Mouse (Mus musculus): ENCODE measurements around the gene Arhgef3. TPM values are rescaled to one million over a fixed set of nuclear protein-coding genes. Genes with fewer than 3 reads are reported as not detected.

The Arhgef3 gene
- polyA plus RNA-seq, 1 experiment: 48.5 TPM

GRCm38 (mm10) chr14:27229441-27230147, 114.9 kb downstream of the Arhgef3 start:
- Histone ChIP-seq H3K4me3 (replicated peaks; ENCODE audit: extremely low read depth, low read depth, low read length) (no peak overlapping the region), H3K4me1 (ENCODE audit: control insufficient read depth, insufficient read depth, low read length) (peaks cover 29% of the 10 kb centered on the region)
- WGBS: 38% methylated on average over 16 of the region's 16 CpGs
- no peak for TF ChIP-seq CTCF (IDR thresholded peaks at IDR 0.05; ENCODE audit: insufficient read depth, low read length)
- TF ChIP-seq POLR2A (IDR thresholded peaks at IDR 0.05; ENCODE audit: borderline replicate concordance, extremely low read depth, low read depth, low read length): no peak
- DNase-seq: no peak

GRCm38 (mm10) chr14:27230262-27231022, 115.7 kb downstream of the Arhgef3 start:
- Histone ChIP-seq H3K4me3 (replicated peaks; ENCODE audit: extremely low read depth, low read depth, low read length) (no peak overlapping the region), H3K4me1 (ENCODE audit: control insufficient read depth, insufficient read depth, low read length) (peaks cover 34% of the 10 kb centered on the region)
- no peak for TF ChIP-seq CTCF (IDR thresholded peaks at IDR 0.05; ENCODE audit: insufficient read depth, low read length)
- TF ChIP-seq POLR2A (IDR thresholded peaks at IDR 0.05; ENCODE audit: borderline replicate concordance, extremely low read depth, low read depth, low read length): peak; percentile 40; the same call in 1 of the 2 replicates
- 11% methylated on average over 18 of the region's 18 CpGs for WGBS
- peak; percentile 43 for DNase-seq

- no peak for TF ChIP-seq CTCF (IDR thresholded peaks at IDR 0.05; ENCODE audit: insufficient read depth, low read length)
- no peak for TF ChIP-seq POLR2A (IDR thresholded peaks at IDR 0.05; ENCODE audit: borderline replicate concordance, extremely low read depth, low read depth, low read length)
- no peak overlapping the region for H3K4me3 ChIP-seq (replicated peaks; ENCODE audit: extremely low read depth, low read depth, low read length)
- WGBS: 60% methylated on average over 8 of the region's 8 CpGs
- H3K4me1 ChIP-seq (ENCODE audit: control insufficient read depth, insufficient read depth, low read length): peaks cover 37% of the 10 kb centered on the region
- no peak for DNase-seq
These were observed 116.8 kb downstream of the Arhgef3 start for GRCm38 (mm10) chr14:27231506-27231905.

GRCm38 (mm10) chr14:27231974-27232780, 117.5 kb downstream of the Arhgef3 start:
- 64% methylated on average over 25 of the region's 25 CpGs for WGBS
- peaks cover 37% of the 10 kb centered on the region for H3K4me1 ChIP-seq (ENCODE audit: control insufficient read depth, insufficient read depth, low read length)
- H3K4me3 ChIP-seq (replicated peaks; ENCODE audit: extremely low read depth, low read depth, low read length): no peak overlapping the region
- no peak for DNase-seq
- TF ChIP-seq POLR2A (IDR thresholded peaks at IDR 0.05; ENCODE audit: borderline replicate concordance, extremely low read depth, low read depth, low read length) (no peak), CTCF (IDR thresholded peaks at IDR 0.05; ENCODE audit: insufficient read depth, low read length) (no peak)

GRCm38 (mm10) chr14:27233056-27233455, 118.4 kb downstream of the Arhgef3 start:
- TF ChIP-seq CTCF (IDR thresholded peaks at IDR 0.05; ENCODE audit: insufficient read depth, low read length) (no peak), POLR2A (IDR thresholded peaks at IDR 0.05; ENCODE audit: borderline replicate concordance, extremely low read depth, low read depth, low read length) (no peak)
- DNase-seq: no peak
- WGBS: 80% methylated on average over 7 of the region's 7 CpGs
- Histone ChIP-seq H3K4me1 (ENCODE audit: control insufficient read depth, insufficient read depth, low read length) (peaks cover 38% of the 10 kb centered on the region), H3K4me3 (replicated peaks; ENCODE audit: extremely low read depth, low read depth, low read length) (no peak overlapping the region)

- H3K4me1 ChIP-seq (ENCODE audit: control insufficient read depth, insufficient read depth, low read length): peaks cover 36% of the 10 kb centered on the region
These were observed 119.0 kb downstream of the Arhgef3 start for GRCm38 (mm10) chr14:27233656-27234055.

GRCm38 (mm10) chr14:27234270-27234840, 119.7 kb downstream of the Arhgef3 start:
- H3K4me1 ChIP-seq (ENCODE audit: control insufficient read depth, insufficient read depth, low read length): peaks cover 29% of the 10 kb centered on the region
- 63% methylated on average over 4 of the region's 4 CpGs for WGBS
- TF ChIP-seq POLR2A (IDR thresholded peaks at IDR 0.05; ENCODE audit: borderline replicate concordance, extremely low read depth, low read depth, low read length): no peak
- no peak for TF ChIP-seq CTCF (IDR thresholded peaks at IDR 0.05; ENCODE audit: insufficient read depth, low read length)
- H3K4me3 ChIP-seq (replicated peaks; ENCODE audit: extremely low read depth, low read depth, low read length): no peak overlapping the region
- DNase-seq: no peak

More at GRCm38 (mm10) chr14:27233656-27234055, 119.0 kb downstream of the Arhgef3 start:
- H3K4me3 ChIP-seq (replicated peaks; ENCODE audit: extremely low read depth, low read depth, low read length): no peak overlapping the region
- WGBS: 79% methylated on average over 2 of the region's 2 CpGs
- TF ChIP-seq POLR2A (IDR thresholded peaks at IDR 0.05; ENCODE audit: borderline replicate concordance, extremely low read depth, low read depth, low read length) (no peak), CTCF (IDR thresholded peaks at IDR 0.05; ENCODE audit: insufficient read depth, low read length) (no peak)
- DNase-seq: no peak

GRCm38 (mm10) chr14:27235897-27236553, 121.3 kb downstream of the Arhgef3 start:
- Histone ChIP-seq H3K4me3 (replicated peaks; ENCODE audit: extremely low read depth, low read depth, low read length) (no peak overlapping the region), H3K4me1 (ENCODE audit: control insufficient read depth, insufficient read depth, low read length) (peaks cover 26% of the 10 kb centered on the region)
- WGBS: 41% methylated on average over 6 of the region's 6 CpGs
- no peak for DNase-seq
- TF ChIP-seq POLR2A (IDR thresholded peaks at IDR 0.05; ENCODE audit: borderline replicate concordance, extremely low read depth, low read depth, low read length) (no peak), CTCF (IDR thresholded peaks at IDR 0.05; ENCODE audit: insufficient read depth, low read length) (no peak)

All from lung, adult 2 months (tissue).